Mouse (Mus musculus) kidney, embryonic 14.5 days (tissue): ENCODE measurements around the gene Meaf6. TPM values are rescaled to one million over a fixed set of nuclear protein-coding genes. Genes with fewer than 3 reads are reported as not detected.
A peak's percentile ranks its signal among the peaks of the same experiment; 100 is the strongest.

Experiments
- ATAC-seq: fragments of 200-750 bp; cut with Nextera tagmentation; 2 replicates; pipeline ENCODE4 v1.8.0; 2017; ENCODE audit warnings: moderate number of reproducible peaks, mild to moderate bottlenecking, moderate TSS enrichment, moderate library complexity; ENCODE audit not compliant: low FRiP score, low TSS enrichment
- H3K27ac ChIP-seq: fragments of 300-500 bp; sonication (generic); 2 replicates; pipeline ENCODE4 v1.5.1; 2014; ENCODE audit warnings: low read depth, mild to moderate bottlenecking, low read length, moderate library complexity, mixed read lengths
- H3K27me3 ChIP-seq: fragments of 300-500 bp; sonication (generic); 2 replicates; pipeline ENCODE4 v1.6.1; 2014; ENCODE audit warnings: mild to moderate bottlenecking, low read length; ENCODE audit not compliant: control insufficient read depth, insufficient read depth
- H3K36me3 ChIP-seq: fragments of 300-500 bp; sonication (generic); 2 replicates; pipeline ENCODE4 v1.6.1; 2014; ENCODE audit warnings: low read length, mixed read lengths; ENCODE audit not compliant: control insufficient read depth, insufficient read depth
- H3K4me1 ChIP-seq: fragments of 300-500 bp; sonication (generic); 2 replicates; pipeline ENCODE4 v1.6.1; 2014; ENCODE audit warnings: low read length, mixed read lengths; ENCODE audit not compliant: control insufficient read depth, insufficient read depth
- H3K4me2 ChIP-seq: fragments of 300-500 bp; sonication (generic); replicated peaks from 2 replicates; pipeline ENCODE4 v1.6.1; 2014; ENCODE audit warnings: low read depth, mild to moderate bottlenecking, low read length
- H3K4me3 ChIP-seq: fragments of 300-500 bp; sonication (generic); 2 replicates; pipeline ENCODE4 v1.5.1; 2014; ENCODE audit warnings: mild to moderate bottlenecking, low read length
- H3K9ac ChIP-seq: fragments of 300-500 bp; sonication (generic); 2 replicates; pipeline ENCODE4 v1.6.1; 2014; ENCODE audit warnings: low read depth, mild to moderate bottlenecking, low read length, moderate library complexity
- H3K9me3 ChIP-seq: fragments of 300-500 bp; sonication (generic); 2 replicates; pipeline ENCODE4 v1.6.1; 2016; ENCODE audit warnings: low read length; ENCODE audit not compliant: control insufficient read depth
- WGBS: fragments of 180-500 bp; shearing (Covaris S2); extraction: QIAGEN DNeasy Blood & Tissue Kit; methylation state at CpG from one replicate; pipeline ENCODE4 v1.1.7; 2014; 5-methylcytosine and 5-hydroxymethylcytosine counted together
- polyA plus RNA-seq: library from polyadenylated mRNA; unstranded; fragments of >200 nt; fragmentation: Nextera tagmentation; extraction: Ambion mirVana; gene quantifications from 2 replicates; pipeline ENCODE4 v1.2.1, GENCODE M21; 2014

Gene Meaf6
- polyA plus RNA-seq, 1 experiment from 2014 or later: 72.1 TPM

DNA sequence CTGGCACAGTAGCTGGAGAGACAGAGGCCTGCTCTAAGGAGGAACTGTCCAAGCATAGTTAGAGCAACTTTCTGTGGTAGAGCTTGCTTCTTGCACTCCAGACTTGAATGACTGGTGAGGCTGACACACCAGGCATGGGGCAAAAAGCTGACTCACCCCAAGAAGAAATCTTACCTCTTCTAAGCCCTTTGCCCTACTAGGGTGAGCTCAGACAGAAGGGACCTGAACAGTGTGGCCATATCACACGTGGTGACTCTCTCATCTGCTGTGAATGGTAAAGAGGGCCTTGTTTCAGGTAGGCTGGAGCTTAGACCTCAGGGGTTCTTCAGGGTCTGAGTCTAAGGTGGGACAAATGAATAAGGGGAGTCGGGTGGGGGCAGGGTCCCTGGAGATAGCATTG, 73.1 kb downstream of the Meaf6 start:
- Histone ChIP-seq H3K36me3 (no peaks in the 10 kb centered on the region), H3K27me3 (no peaks in the 10 kb centered on the region), H3K9ac (no peak overlapping the region), H3K9me3 (no peaks in the 10 kb centered on the region), H3K4me2 (no peak overlapping the region), H3K4me1 (no peaks in the 10 kb centered on the region), H3K4me3 (no peak overlapping the region), H3K27ac (no peak overlapping the region)
- no peak for ATAC-seq
- WGBS: 84% methylated on average over 2 of the region's 2 CpGs

DNA sequence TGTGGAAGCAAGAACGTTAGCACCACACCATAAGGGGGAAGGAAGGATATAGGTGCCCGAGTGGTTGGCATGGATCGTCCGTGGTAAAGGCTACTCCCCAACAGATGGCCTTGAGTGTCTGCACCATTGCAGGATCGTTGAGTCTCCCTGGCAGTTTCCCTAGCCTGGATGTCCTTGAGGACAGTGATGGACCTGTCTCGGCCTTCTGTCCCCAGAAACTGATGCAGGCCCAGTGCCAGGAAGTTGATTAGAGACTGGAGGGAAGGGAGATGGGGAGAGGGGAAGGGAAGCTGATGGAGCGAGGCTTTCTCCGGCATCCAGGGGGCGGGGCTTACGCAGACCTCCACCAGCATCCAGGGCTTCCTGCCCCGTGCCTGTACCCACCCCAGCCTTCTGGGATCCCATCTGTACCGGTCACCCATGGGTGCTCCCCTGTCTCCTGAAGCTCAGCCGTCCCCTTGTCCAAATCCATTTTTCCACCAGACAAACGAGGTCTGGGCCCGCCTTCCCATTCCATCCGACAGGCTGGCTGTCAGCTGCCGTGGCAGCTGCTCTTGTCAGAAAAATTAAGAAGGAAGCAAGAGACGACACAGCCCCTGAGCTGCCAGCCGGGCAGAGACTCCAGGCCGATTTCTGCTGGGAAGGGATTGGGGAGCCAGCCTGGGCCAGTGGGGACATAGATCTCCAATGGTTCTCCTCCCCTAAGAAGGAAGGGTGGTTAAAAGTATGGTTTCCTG, 73.8 kb downstream of the Meaf6 start:
- Histone ChIP-seq H3K27me3 (no peaks in the 10 kb centered on the region), H3K36me3 (no peaks in the 10 kb centered on the region), H3K9me3 (no peaks in the 10 kb centered on the region), H3K4me3 (no peak overlapping the region), H3K9ac (no peak overlapping the region), H3K4me1 (no peaks in the 10 kb centered on the region), H3K4me2 (no peak overlapping the region), H3K27ac (no peak overlapping the region)
- no peak for ATAC-seq
- WGBS: 58% methylated on average over 20 of the region's 20 CpGs

DNA sequence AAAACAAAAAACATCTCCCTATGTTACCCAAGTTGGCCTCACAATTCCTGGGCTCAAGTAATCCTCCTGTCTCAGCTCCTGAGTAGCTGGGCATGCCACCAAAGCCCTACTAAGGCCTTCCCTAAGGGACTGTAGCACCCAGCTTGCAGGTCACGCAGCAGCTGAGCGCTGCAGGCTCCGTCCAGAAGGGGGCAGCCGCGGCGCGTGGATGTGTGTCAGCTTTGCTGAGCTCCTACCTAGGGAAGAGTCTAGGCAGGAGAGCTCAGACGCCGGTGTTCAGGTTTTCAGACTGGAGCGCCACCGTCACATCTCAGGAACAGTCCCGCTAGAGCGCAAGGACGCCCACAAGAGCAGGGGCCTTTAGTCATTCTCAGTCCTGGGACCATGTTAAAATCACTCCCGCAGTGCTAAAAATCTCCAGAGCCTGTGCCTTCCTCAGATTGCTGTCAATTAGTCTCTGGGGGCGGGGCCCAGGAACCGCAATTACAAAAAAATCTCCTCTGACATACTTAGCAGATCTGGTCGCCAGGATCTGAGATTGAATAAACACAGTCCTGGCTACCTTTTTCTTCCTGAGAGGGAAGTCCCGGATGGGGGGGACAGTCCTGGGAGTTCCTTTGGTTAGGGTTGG, 75.5 kb downstream of the Meaf6 start:
- Histone ChIP-seq H3K4me2 (no peak overlapping the region), H3K36me3 (no peaks in the 10 kb centered on the region), H3K27ac (no peak overlapping the region), H3K4me1 (no peaks in the 10 kb centered on the region), H3K9ac (no peak overlapping the region), H3K27me3 (no peaks in the 10 kb centered on the region), H3K4me3 (0 out of 2 replicates have a peak overlapping the region, but pooled peaks have one; percentile 1), H3K9me3 (no peaks in the 10 kb centered on the region)
- 0 out of 2 replicates have a peak, but pooled peaks have one; percentile 36 for ATAC-seq
- WGBS: 5% methylated on average over 19 of the region's 19 CpGs

DNA sequence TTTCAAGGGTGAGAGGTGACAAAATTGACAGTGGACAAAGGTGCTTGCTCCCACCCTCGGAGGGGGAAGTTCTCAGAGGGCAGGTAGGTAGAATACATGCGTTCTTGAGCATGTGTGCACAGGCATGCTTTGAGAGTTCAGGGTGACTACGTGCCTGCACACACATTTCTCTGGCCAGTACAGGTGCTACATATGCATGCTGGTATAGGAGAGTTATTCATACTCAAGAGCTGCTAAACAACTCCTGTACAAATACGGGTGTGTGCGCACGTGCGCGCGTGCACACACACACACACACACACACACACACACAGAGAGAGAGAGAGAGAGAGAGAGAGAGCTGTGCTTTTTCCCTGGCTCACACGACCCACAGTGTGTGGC, 76.0 kb downstream of the Meaf6 start:
- H3K4me2 ChIP-seq: no peak overlapping the region
- ATAC-seq: no peak

DNA sequence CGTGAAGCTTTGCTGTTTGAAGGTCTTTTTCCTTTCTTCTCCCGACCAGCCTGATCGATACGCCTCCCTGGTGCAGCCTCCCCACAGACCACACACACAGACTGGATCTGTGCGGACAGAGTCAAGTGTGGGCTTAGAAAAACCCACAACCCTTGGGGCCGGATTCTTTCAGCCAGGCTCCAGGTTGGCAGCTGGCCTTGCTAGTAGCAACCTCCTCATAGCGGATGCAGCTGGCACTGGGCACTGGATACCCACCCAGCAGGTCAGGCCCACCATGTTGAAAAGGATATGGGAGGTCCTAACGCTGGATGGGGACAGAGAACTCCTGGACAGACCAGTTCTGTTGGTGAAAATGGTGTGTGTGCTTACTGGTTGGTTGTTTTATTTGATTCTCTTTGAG, 76.5 kb downstream of the Meaf6 start:
- no peak for ATAC-seq
- Histone ChIP-seq H3K4me3 (no peak overlapping the region), H3K27ac (no peak overlapping the region), H3K4me2 (no peak overlapping the region), H3K36me3 (no peaks in the 10 kb centered on the region), H3K9me3 (no peaks in the 10 kb centered on the region), H3K27me3 (no peaks in the 10 kb centered on the region), H3K9ac (no peak overlapping the region), H3K4me1 (no peaks in the 10 kb centered on the region)
- WGBS: 58% methylated on average over 8 of the region's 8 CpGs

More for the DNA sequence above, 76.0 kb downstream of the Meaf6 start:
- Histone ChIP-seq H3K27me3 (no peaks in the 10 kb centered on the region), H3K9ac (no peak overlapping the region), H3K4me3 (no peak overlapping the region), H3K36me3 (no peaks in the 10 kb centered on the region), H3K27ac (no peak overlapping the region), H3K9me3 (no peaks in the 10 kb centered on the region), H3K4me1 (no peaks in the 10 kb centered on the region)
- 82% methylated on average over 10 of the region's 10 CpGs for WGBS

DNA sequence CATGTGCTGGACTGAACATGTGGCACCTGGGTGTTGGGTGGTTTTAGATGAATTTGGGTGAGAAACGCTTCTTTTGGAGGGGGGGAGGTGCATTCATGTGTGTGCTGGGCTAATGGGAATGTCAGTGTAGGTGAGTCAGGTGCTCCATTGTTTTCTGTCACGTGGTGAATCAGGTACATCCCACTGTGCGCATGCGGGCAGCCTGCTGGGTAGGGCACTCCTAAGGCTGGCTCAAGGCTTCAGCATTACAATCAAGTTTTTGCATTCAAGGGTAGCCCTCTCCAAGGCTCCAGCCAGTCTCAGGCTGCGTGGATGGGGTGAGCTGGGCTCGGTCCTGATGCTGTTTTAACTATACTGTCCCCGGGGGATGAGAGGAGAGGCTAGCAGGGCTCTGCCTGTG, 77.8 kb downstream of the Meaf6 start:
- WGBS: 60% methylated on average over 7 of the region's 7 CpGs
- H3K4me2 ChIP-seq: no peak overlapping the region
- ATAC-seq: no peak

More for the DNA sequence above, 77.8 kb downstream of the Meaf6 start:
- no peak overlapping the region for H3K27ac ChIP-seq
- no peaks in the 10 kb centered on the region for H3K9me3 ChIP-seq
- H3K27me3 ChIP-seq: no peaks in the 10 kb centered on the region
- no peaks in the 10 kb centered on the region for H3K36me3 ChIP-seq
- H3K4me1 ChIP-seq: no peaks in the 10 kb centered on the region
- H3K4me3 ChIP-seq: no peak overlapping the region
- no peak overlapping the region for H3K9ac ChIP-seq

Other genes with a start within 250 kb of the Meaf6 start
- 40.4 and 49.8 TPM in 2 replicates for gene Yrdc, start 234.5 kb upstream of the Meaf6 start, polyA plus RNA-seq
- 53.6 and 64.3 TPM in 2 replicates for gene 1110065P20Rik, start 233.9 kb upstream of the Meaf6 start, polyA plus RNA-seq
- gene Maneal, start 223.0 kb upstream of the Meaf6 start, polyA plus RNA-seq: 0.66 and 0.81 TPM in 2 replicates
- 0.10 and 0.23 TPM in 2 replicates for gene Epha10, start 204.2 kb upstream of the Meaf6 start, polyA plus RNA-seq
- 4.8 and 5.0 TPM in 2 replicates for gene 9930104L06Rik, start 148.1 kb upstream of the Meaf6 start, polyA plus RNA-seq
- gene Cdca8, start 145.8 kb upstream of the Meaf6 start, polyA plus RNA-seq: 151 and 152 TPM in 2 replicates
- gene Rspo1, start 98.7 kb upstream of the Meaf6 start, polyA plus RNA-seq: 40.0 and 44.8 TPM in 2 replicates
- gene Gnl2, start 68.5 kb upstream of the Meaf6 start, polyA plus RNA-seq: 56.9 and 95.5 TPM in 2 replicates
- gene Dnali1, start 19.4 kb upstream of the Meaf6 start, polyA plus RNA-seq: 0.11 TPM in 1 of 2 replicates, not detected in the other
- gene Snip1, start 18.5 kb upstream of the Meaf6 start, polyA plus RNA-seq: 30.6 and 36.9 TPM in 2 replicates
- 0.60 and 0.61 TPM in 2 replicates for gene Zc3h12a, start 42.7 kb downstream of the Meaf6 start, polyA plus RNA-seq